In the genomic region with DNA sequence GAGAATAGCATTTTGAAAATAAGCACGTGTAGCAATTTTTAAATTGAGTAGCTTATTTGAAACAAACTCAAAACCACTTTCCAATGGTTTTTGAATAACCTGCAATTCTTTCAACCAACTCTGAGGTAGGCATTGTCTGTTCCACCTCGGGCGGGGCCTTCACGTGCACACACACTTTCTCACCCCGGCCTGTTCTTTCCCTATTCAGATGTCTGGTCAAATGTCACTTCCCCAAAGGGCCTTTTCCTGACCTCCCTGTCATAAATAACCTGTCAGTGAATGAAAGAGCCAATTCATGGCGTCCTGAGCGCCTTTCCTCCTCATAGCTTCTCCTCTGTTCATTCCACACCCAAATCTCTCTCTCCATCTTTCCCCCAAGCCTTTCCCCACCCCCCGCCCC, we compare ENCODE assay signal across 8 mouse cellular contexts. TPM values are rescaled to one million over a fixed set of nuclear protein-coding genes. Genes with fewer than 3 reads are reported as not detected.
A peak's percentile ranks its signal among the peaks of the same experiment; 100 is the strongest.
DNase-seq lines count a peak whose midpoint lies in the region; ATAC-seq and TF ChIP-seq lines count a peak whose summit lies in the region.
"Had no signal": no experiment of that assay in that cellular context is flagged by ENCODE, and none has a peak within 500 bp of the region (broad histone marks: within the 10 kb centered on the region; RNA-seq: fewer than 3 reads in every experiment).

No protein-coding gene starts in this region.

- 64% methylated on average over 8 of the region's 8 CpGs for WGBS in kidney, adult 2 months
- 30% methylated on average over 8 of the region's 8 CpGs for WGBS in liver, embryonic 11.5 days

- H3K4me2 ChIP-seq in liver, embryonic 11.5 days = no peak overlapping the region

- no peaks in the 10 kb centered on the region for H3K36me3 ChIP-seq in kidney, adult 2 months (ENCODE audit: control insufficient read depth, insufficient read depth, low read length)
- H3K36me3 ChIP-seq in ES-E14 (ENCODE audit: control insufficient read depth, insufficient read depth, low read length, poor library complexity, severe bottlenecking) = no peaks in the 10 kb centered on the region; the same call in 1 of the 2 replicates
- H3K36me3 ChIP-seq in liver, embryonic 11.5 days (ENCODE audit: control insufficient read depth, insufficient read depth, low read length) = no peaks in the 10 kb centered on the region

- in situ Hi-C loops in ES-E14 (cut with MboI; ENCODE audit: low sequenced_read_pairs in 2 of 2, unreplicated experiment in 2 of 2) = no loop called here

- no peak for TF ChIP-seq CTCF in kidney, adult 2 months (conservative IDR thresholded peaks at IDR 0.05; ENCODE audit: insufficient read depth, insufficient read length, low read depth, low read length)

- no peaks in the 10 kb centered on the region for H3K9me3 ChIP-seq in ES-E14 (ENCODE audit: control insufficient read depth, insufficient read depth, low read depth, low read length)
- H3K9me3 ChIP-seq in liver, embryonic 11.5 days (ENCODE audit: control insufficient read depth, low read length) = no peaks in the 10 kb centered on the region

- no peak for ATAC-seq in liver, embryonic 11.5 days (replicated peaks; ENCODE audit: low FRiP score)

- H3K27me3 ChIP-seq in kidney, adult 2 months (replicated peaks; ENCODE audit: control insufficient read depth, insufficient read depth, low read length) = no peaks in the 10 kb centered on the region
- peaks cover 4% of the 10 kb centered on the region; the same call in 1 of the 2 replicates for H3K27me3 ChIP-seq in liver, embryonic 11.5 days (replicated peaks; ENCODE audit: control insufficient read depth, insufficient read depth, low read length)

- H3K27ac ChIP-seq in kidney, adult 2 months (ENCODE audit: insufficient read depth, low read depth, low read length) = no peak overlapping the region
- H3K27ac ChIP-seq in ES-E14 (ENCODE audit: insufficient read depth, low read depth, low read length, poor library complexity, severe bottlenecking) = peak overlapping the region; percentile 51; the same call in 1 of the 2 replicates
- peak overlapping the region; percentile 83; the same call in 1 of the 2 replicates for H3K27ac ChIP-seq in liver, embryonic 11.5 days (ENCODE audit: low read depth, low read length)

- TF ChIP-seq POLR2A in kidney, adult 2 months (IDR thresholded peaks at IDR 0.05; ENCODE audit: low read depth, low read length) = no peak

- DNase-seq in kidney, adult 2 months = peak; percentile 33
- no peak for DNase-seq in kidney, postnatal 4 days
- DNase-seq in ES-E14 (ENCODE audit: low read depth, low spot score) = no peak
- peak; percentile 76 for DNase-seq in embryo, embryonic 9.5 days (ENCODE audit: extremely low spot score)
- no peak for DNase-seq in liver, embryonic 11.5 days (ENCODE audit: low spot score)
- no peak for DNase-seq in frontal cortex, postnatal 25 days (ENCODE audit: low spot score in 2 of 2)
- no peak for DNase-seq in left cerebral cortex, adult 9 months (ENCODE audit: low spot score in 2 of 2)

- H3K4me1 ChIP-seq in kidney, adult 2 months (ENCODE audit: control insufficient read depth, insufficient read depth, low read length) = peaks cover 14% of the 10 kb centered on the region
- H3K4me1 ChIP-seq in ES-E14 (ENCODE audit: control insufficient read depth in 2 of 2, insufficient read depth in 2 of 2, low read length in 2 of 2, poor library complexity in 1 of 2) = peaks cover 19 to 26% of the 10 kb centered on the region in 2 experiments
- peaks cover 60% of the 10 kb centered on the region for H3K4me1 ChIP-seq in liver, embryonic 11.5 days (replicated peaks; ENCODE audit: control insufficient read depth, insufficient read depth, low read length)

- no peak overlapping the region for H3K9ac ChIP-seq in ES-E14 (ENCODE audit: insufficient read depth, low read depth, low read length, poor library complexity, severe bottlenecking)
- peak overlapping the region; percentile 23 for H3K9ac ChIP-seq in liver, embryonic 11.5 days (ENCODE audit: low read depth, low read length)

- H3K4me3 ChIP-seq in kidney, adult 2 months (ENCODE audit: insufficient read depth, low read depth, low read length) = no peak overlapping the region
- no peak overlapping the region for H3K4me3 ChIP-seq in ES-E14 (ENCODE audit: insufficient read depth in 1 of 2, low read depth in 1 of 2, low read length in 2 of 2, poor library complexity in 1 of 2, severe bottlenecking in 1 of 2)
- H3K4me3 ChIP-seq in liver, embryonic 11.5 days (ENCODE audit: low read depth, low read length) = no peak overlapping the region
- H3K4me3 ChIP-seq: megakaryocyte, embryonic 14.5 days had no signal

TF ChIP-seq in ES-E14, 5 proteins besides CTCF, POLR2A, EP300 and RAD21:
- TF ChIP-seq HCFC1 (IDR thresholded peaks at IDR 0.05; ENCODE audit: borderline replicate concordance, insufficient read depth, low read length) (no peak), ZNF384 (IDR thresholded peaks at IDR 0.05; ENCODE audit: low read depth, low read length) (no peak), MAFK (IDR thresholded peaks at IDR 0.05; ENCODE audit: insufficient read depth, low read depth, low read length) (no peak), CHD2 (IDR thresholded peaks at IDR 0.05; ENCODE audit: low read depth, low read length) (no peak), ZC3H11A (IDR thresholded peaks at IDR 0.05; ENCODE audit: borderline replicate concordance, low read depth, low read length) (no peak)

RNA-seq across cellular contexts. Expression of a gene that starts 24.3 kb away (rescaled TPM):
- 0.10 and 0.28 TPM in 2 replicates for polyA plus RNA-seq in kidney, adult 2 months (2012; rRNA removed)
- total RNA-seq in ES-E14 (2012; rRNA removed) = 33.8 and 49.6 TPM in 2 replicates
- 122 and 151 TPM in 2 replicates for polyA plus RNA-seq in liver, embryonic 11.5 days (2014; fragmentation: Nextera tagmentation; extraction: Ambion mirVana)

Comparison
In these comparisons a context has a peak if more than half of its experiments do, and no peak if none do; other contexts are left out.
1. DNase-seq: peak in kidney, adult 2 months (single experiment) and embryo, embryonic 9.5 days (single experiment); none in kidney, postnatal 4 days (0 of 2), ES-E14 (single experiment), liver, embryonic 11.5 days (single experiment), frontal cortex, postnatal 25 days (0 of 2) and left cerebral cortex, adult 9 months (0 of 2).
2. RNA of a gene that starts 24.3 kb away (polyA plus RNA-seq): 122 to 151 TPM in liver, embryonic 11.5 days; 0.10 to 0.28 TPM in kidney, adult 2 months; every median in the first group is over 10 times any median in the second.